Mouse (Mus musculus) gastrocnemius, adult 2 months (tissue): ENCODE data around the gene Rapgef1. TPM values are rescaled to one million over a fixed set of nuclear protein-coding genes. Genes with fewer than 3 reads are reported as not detected.
"Not testable (repeated sequence)": the region's sequence is repeated elsewhere in the genome, so short reads cannot be mapped to it uniquely, and the experiment has no call there.

Experiments
- DNase-seq: peaks from one replicate; pipeline ENCODE4 v3.0.0; 2022
- H3K27ac ChIP-seq: fragments of 200-600 bp; 2 replicates; pipeline ENCODE4 v1.8.1; 2022; ENCODE audit warnings: mild to moderate bottlenecking
- H3K4me3 ChIP-seq: fragments of 200-600 bp; 2 replicates; pipeline ENCODE4 v1.8.1; 2022; ENCODE audit warnings: mild to moderate bottlenecking, moderate library complexity
- CTCF ChIP-seq: fragments of 200-600 bp; IDR thresholded peaks from 2 replicates; pipeline ENCODE4 v1.8.1; 2022; ENCODE audit warnings: antibody characterized with exemption, mild to moderate bottlenecking, moderate library complexity
- intact Hi-C: fragments of 180-260 bp; cut with DNase I; formaldehyde crosslinking; loops from one replicate; pipeline ENCODE4 v1.15.1; 2025
- total RNA-seq, 2 experiments: library from RNA; stranded (reverse); gene quantifications; 2 replicates each; pipeline ENCODE4 v1.2.3; 2021

The Rapgef1 gene
- total RNA-seq, 2 experiments from 2014 or later: 135 to 139 TPM

DNA sequence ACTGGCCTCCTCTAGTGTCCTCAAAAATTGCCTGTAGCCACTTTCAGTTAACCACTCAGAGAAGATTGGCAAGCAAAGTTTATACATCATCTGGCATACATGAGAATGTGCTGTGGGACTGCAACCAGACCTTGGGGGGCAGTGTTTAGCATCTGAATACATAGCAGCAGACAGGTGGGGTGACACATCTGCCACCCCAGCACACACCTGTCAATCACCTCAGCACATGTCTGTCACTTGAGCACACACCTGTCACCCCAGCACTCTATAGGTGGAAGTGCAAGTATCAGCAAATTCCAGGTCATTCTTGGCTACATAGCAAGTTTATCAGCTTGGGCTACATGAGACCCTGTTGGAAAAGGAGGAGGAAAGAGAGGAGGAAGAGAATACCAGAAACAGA, 136.2 kb downstream of the Rapgef1 start:
- DNase-seq: no peak
- intact Hi-C loops: no loop called here
- no peak overlapping the region for H3K4me3 ChIP-seq
- H3K27ac ChIP-seq: no peak overlapping the region
- no peak for TF ChIP-seq CTCF

- Histone ChIP-seq H3K4me3 (no peak overlapping the region), H3K27ac (no peak overlapping the region)
- peak; percentile 68 for DNase-seq
- TF ChIP-seq CTCF: peak; percentile 93
- intact Hi-C loops: loop anchor here (10.0 kb wide), 2 partner anchors 90 to 210 kb away; no protein-coding TSS in a partner anchor
These were observed 145.3 kb downstream of the Rapgef1 start for GRCm38 (mm10) chr2:29764831-29765230.

- no peak overlapping the region for H3K27ac ChIP-seq
- H3K4me3 ChIP-seq: no peak overlapping the region
- no peak for TF ChIP-seq CTCF
- no peak for DNase-seq
- intact Hi-C loops: loop anchor here (10.0 kb wide), 2 partner anchors 87 to 207 kb away; no protein-coding TSS in a partner anchor
These were observed 148.6 kb downstream of the Rapgef1 start for GRCm38 (mm10) chr2:29767976-29768709.

- no peak overlapping the region for H3K4me3 ChIP-seq
- H3K27ac ChIP-seq: no peak overlapping the region
- no peak for DNase-seq
- intact Hi-C loops: loop anchor here (10.0 kb wide), 2 partner anchors 86 to 206 kb away; no protein-coding TSS in a partner anchor
- no peak for TF ChIP-seq CTCF
These were observed 149.4 kb downstream of the Rapgef1 start for GRCm38 (mm10) chr2:29768901-29769300.

- no peak overlapping the region for H3K27ac ChIP-seq
- TF ChIP-seq CTCF: peak; percentile 10; the same call in 1 of the 2 replicates
- H3K4me3 ChIP-seq: no peak overlapping the region
- intact Hi-C loops: no loop called here
- no peak for DNase-seq
These were observed 150.6 kb downstream of the Rapgef1 start for GRCm38 (mm10) chr2:29770162-29770561.

- intact Hi-C loops: no loop called here
- Histone ChIP-seq H3K27ac (no peak overlapping the region; the same call in 1 of the 2 replicates), H3K4me3 (no peak overlapping the region)
- no peak for DNase-seq
- TF ChIP-seq CTCF: no peak
These were observed 152.3 kb downstream of the Rapgef1 start for GRCm38 (mm10) chr2:29771611-29772461.

DNA sequence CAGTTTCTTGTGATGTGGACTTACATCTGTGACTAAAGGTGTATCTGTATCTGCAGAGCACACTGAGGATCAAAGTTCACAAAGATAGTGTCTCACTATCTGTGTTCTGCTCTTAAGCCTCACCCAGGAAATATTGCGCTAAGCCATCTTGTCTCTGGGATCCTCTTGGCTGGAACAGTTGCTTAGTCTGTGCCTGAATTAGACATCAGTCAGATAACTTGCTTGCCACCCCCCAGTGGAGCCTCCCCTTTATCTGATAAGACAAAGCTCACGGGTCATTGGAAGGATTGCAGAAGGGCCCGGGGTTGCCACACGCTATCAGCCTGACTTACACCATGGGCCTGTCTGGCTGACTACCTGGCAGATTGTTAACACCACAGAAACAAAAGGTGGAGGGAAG, 153.8 kb downstream of the Rapgef1 start:
- intact Hi-C loops: no loop called here
- no peak for TF ChIP-seq CTCF
- no peak for DNase-seq

DNA sequence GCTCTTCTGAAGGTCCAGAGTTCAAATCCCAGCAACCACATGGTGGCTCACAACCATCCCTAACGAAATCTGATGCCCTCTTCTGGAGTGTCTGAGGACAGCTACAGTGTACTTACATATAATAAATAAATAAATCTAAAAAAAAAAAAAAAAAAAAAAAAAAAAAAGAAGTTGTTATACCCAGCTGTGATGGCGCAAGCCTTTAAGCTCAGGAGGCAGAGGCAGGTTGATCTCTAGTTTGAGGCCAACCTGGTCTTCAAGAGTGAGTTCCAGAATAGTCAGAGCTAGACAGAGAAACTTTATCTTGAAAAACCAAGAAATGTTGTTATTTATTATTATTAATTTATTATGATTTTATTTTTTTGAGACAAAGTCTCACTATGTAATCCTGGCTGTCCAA, 161.7 kb downstream of the Rapgef1 start:
- intact Hi-C loops, H3K27ac ChIP-seq, H3K4me3 ChIP-seq: not testable (repeated sequence)

More for the DNA sequence above, 153.8 kb downstream of the Rapgef1 start:
- H3K27ac ChIP-seq: no peak overlapping the region
- no peak overlapping the region for H3K4me3 ChIP-seq

GRCm38 (mm10) chr2:29784290-29784689, 164.8 kb downstream of the Rapgef1 start:
- no peak for DNase-seq
- TF ChIP-seq CTCF: no peak
- Histone ChIP-seq H3K27ac (no peak overlapping the region), H3K4me3 (no peak overlapping the region)
- intact Hi-C loops: no loop called here

More for the DNA sequence above, 161.7 kb downstream of the Rapgef1 start:
- not testable (repeated sequence) for DNase-seq

DNA sequence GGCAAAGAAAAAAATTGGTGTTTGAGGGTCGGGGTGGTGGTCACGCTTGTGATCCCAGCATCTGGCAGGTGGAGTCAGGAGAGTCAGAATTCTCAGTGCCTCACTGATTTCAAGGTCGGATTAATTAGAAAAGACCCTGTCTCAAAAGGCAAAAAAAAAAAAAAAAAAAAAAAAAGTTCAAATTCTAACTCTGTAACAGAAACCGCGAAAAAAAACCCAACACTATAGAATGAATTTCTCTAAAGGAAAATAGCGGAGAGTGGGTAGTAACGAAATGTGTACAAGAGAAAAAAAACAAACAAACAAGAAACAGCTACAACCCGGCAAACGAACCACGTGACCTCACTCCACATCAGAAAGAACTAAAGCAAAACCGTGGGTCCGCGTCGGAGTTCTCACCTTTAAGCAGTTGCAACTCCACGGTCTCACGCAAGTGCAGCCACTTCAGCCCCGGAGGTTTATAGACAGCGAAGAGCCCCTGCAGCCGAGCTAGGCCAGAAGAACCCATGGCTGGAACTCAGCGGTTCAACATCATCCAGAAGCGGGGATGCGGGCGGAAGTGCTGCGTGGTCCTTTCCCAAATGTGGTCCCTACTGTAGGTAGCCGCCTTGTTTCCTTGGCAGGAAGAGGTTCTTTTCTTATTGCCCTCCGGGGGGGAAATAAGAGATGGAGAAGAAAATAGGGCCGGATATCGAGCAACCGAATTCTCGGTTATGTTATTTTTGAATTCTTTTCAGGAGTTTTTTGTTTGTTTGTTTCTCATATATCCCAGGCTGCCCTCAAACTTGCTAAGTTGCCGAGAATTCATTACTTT, 167.8 kb downstream of the Rapgef1 start, which contains the start of gene Coq4:
Gene Coq4 (plus strand): TSS at position 390 of the 814 bp plus-strand sequence.
- peak; percentile 91 for DNase-seq
- Histone ChIP-seq H3K27ac (peak within 1 kb of the TSS; percentile 89), H3K4me3 (peak within 1 kb of the TSS; percentile 87)
- intact Hi-C loops: no loop called here
- no peak for TF ChIP-seq CTCF

GRCm38 (mm10) chr2:29787937-29788681, 168.6 kb downstream of the Rapgef1 start, which contains the start of gene Trub2:
Gene Trub2, minus strand, starts transcription at chr2:29788502.
- intact Hi-C loops: no loop called here
- DNase-seq: peak; percentile 88
- TF ChIP-seq CTCF: no peak
- Histone ChIP-seq H3K27ac (peak within 1 kb of the TSS; percentile 89), H3K4me3 (peak within 1 kb of the TSS; percentile 87)

Other genes with a start within 250 kb of the Rapgef1 start
- not detected for gene Gm13420, start 132.0 kb downstream of the Rapgef1 start, total RNA-seq
- not detected for gene Gm13547, start 139.6 kb downstream of the Rapgef1 start, total RNA-seq
- 1 to 10 TPM; 7.9 to 9.7 TPM for gene Coq4, start 167.8 kb downstream of the Rapgef1 start, total RNA-seq
- 10 to 100 TPM; 28.2 to 29.1 TPM for gene Trub2, start 168.8 kb downstream of the Rapgef1 start, total RNA-seq
- gene Slc27a4, start 182.9 kb downstream of the Rapgef1 start, total RNA-seq: 1 to 10 TPM; 6.5 to 9.4 TPM
- 10 to 100 TPM; 29.6 to 31.3 TPM for gene Urm1, start 200.4 kb downstream of the Rapgef1 start, total RNA-seq
- 1 to 10 TPM; 2.2 to 4.6 TPM for gene Cercam, start 249.4 kb downstream of the Rapgef1 start, total RNA-seq